ENCODE assay signal across 8 mouse cellular contexts in the genomic region with DNA sequence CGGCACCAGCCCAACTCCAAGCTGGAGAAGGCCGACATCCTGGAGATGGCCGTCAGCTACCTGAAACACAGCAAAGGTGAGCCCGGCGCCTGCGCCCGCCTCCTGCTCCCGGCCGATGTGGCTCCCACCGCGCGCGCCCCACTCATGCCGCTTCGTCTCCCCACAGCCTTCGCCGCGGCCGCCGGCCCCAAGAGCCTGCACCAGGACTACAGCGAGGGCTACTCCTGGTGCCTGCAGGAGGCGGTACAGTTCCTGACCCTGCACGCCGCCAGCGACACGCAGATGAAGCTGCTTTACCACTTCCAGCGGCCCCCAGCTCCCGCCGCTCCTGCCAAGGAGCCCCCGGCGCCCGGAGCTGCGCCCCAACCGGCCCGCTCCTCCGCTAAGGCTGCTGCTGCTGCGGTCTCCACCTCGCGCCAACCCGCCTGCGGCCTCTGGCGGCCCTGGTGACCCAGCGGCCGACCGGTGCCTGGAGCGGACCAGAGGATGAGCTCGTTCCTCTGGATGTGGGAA. TPM values are rescaled to one million over a fixed set of nuclear protein-coding genes. Genes with fewer than 3 reads are reported as not detected.
DNase-seq lines count a peak whose midpoint lies in the region; ATAC-seq and TF ChIP-seq lines count a peak whose summit lies in the region.

No protein-coding gene starts in this region.

- TF ChIP-seq CTCF in CH12.LX (conservative IDR thresholded peaks at IDR 0.05 in 1 of 2, IDR thresholded peaks at IDR 0.05 in 1 of 2; ENCODE audit: low read depth in 2 of 2, low read length in 2 of 2), result peak in 1 of 2 experiments; percentile 48; a peak in 2 of 4 replicates

- peaks cover 0 to 11% of the 10 kb centered on the region in 2 experiments for H3K36me3 ChIP-seq in CH12.LX (replicated peaks in 1 of 2; ENCODE audit: control insufficient read depth in 1 of 2, insufficient read depth in 1 of 2, low read length in 1 of 2)
- peaks cover 2% of the 10 kb centered on the region; the same call in 1 of the 2 replicates for H3K36me3 ChIP-seq in liver, embryonic 11.5 days (ENCODE audit: control insufficient read depth, insufficient read depth, low read length)
- no peaks in the 10 kb centered on the region for H3K36me3 ChIP-seq in neural tube, embryonic 14.5 days (ENCODE audit: control insufficient read depth, insufficient read depth, low read length)

- dilution Hi-C loops in CH12.LX (cut with MboI; ENCODE audit: extremely low pct_ligation_motif_present, extremely low pct_unique_long_range_greater_than_20kb, low sequenced_read_pairs), result no loop called here

- no peaks in the 10 kb centered on the region for H3K9me3 ChIP-seq in CH12.LX (replicated peaks; ENCODE audit: low read length)
- no peaks in the 10 kb centered on the region for H3K9me3 ChIP-seq in liver, embryonic 11.5 days (ENCODE audit: control insufficient read depth, low read length)
- no peaks in the 10 kb centered on the region for H3K9me3 ChIP-seq in neural tube, embryonic 14.5 days (ENCODE audit: control insufficient read depth, low read length)

- TF ChIP-seq POLR2A in CH12.LX (IDR thresholded peaks at IDR 0.05; ENCODE audit: low read depth, low read length), result no peak

- peak overlapping the region; percentile 88 for H3K4me2 ChIP-seq in CH12.LX (ENCODE audit: insufficient read depth, low read depth, poor library complexity, severe bottlenecking)
- peak overlapping the region; percentile 57 for H3K4me2 ChIP-seq in liver, embryonic 11.5 days
- peak overlapping the region; percentile 84 for H3K4me2 ChIP-seq in neural tube, embryonic 14.5 days (ENCODE audit: low read depth, low read length)

- no peak for TF ChIP-seq EP300 in CH12.LX (IDR thresholded peaks at IDR 0.05; ENCODE audit: low read length)

- H3K9ac ChIP-seq in CH12.LX (ENCODE audit: insufficient read depth, low read depth), result peak overlapping the region; percentile 48
- H3K9ac ChIP-seq in liver, embryonic 11.5 days (ENCODE audit: low read depth, low read length), result no peak overlapping the region
- H3K9ac ChIP-seq in neural tube, embryonic 14.5 days (replicated peaks; ENCODE audit: low read depth, low read length), result peak overlapping the region; percentile 76

- peak overlapping the region; percentile 55 to 75 (median 61) for H3K4me3 ChIP-seq in CH12.LX (replicated peaks in 1 of 3; ENCODE audit: low read depth in 2 of 3, low read length in 2 of 3, poor library complexity in 1 of 3)
- peak overlapping the region; percentile 41 for H3K4me3 ChIP-seq in liver, embryonic 11.5 days (ENCODE audit: low read depth, low read length)
- peak overlapping the region; percentile 73 for H3K4me3 ChIP-seq in neural tube, embryonic 14.5 days (ENCODE audit: low read depth, low read length)

- H3K27ac ChIP-seq in CH12.LX (ENCODE audit: insufficient read depth, low read depth), result peak overlapping the region; percentile 0; the same call in 1 of the 2 replicates
- no peak overlapping the region for H3K27ac ChIP-seq in liver, embryonic 11.5 days (ENCODE audit: low read depth, low read length)
- H3K27ac ChIP-seq in neural tube, embryonic 14.5 days (ENCODE audit: low read depth, low read length), result peak overlapping the region; percentile 78

- in situ Hi-C loops in CH12.LX (cut with MboI; ENCODE audit: low pct_ligation_motif_present, low pct_unique_long_range_greater_than_20kb, low sequenced_read_pairs), result loop anchor here (25.0 kb wide), 1 partner anchor 276 kb away; the partner anchor contains the start of gene Faap20

- peaks cover 28 to 68% of the 10 kb centered on the region in 2 experiments for H3K4me1 ChIP-seq in CH12.LX (ENCODE audit: control insufficient read depth in 1 of 2, insufficient read depth in 2 of 2)
- H3K4me1 ChIP-seq in liver, embryonic 11.5 days (replicated peaks; ENCODE audit: control insufficient read depth, insufficient read depth, low read length), result peaks cover 36% of the 10 kb centered on the region
- H3K4me1 ChIP-seq in neural tube, embryonic 14.5 days (ENCODE audit: control insufficient read depth, insufficient read depth, low read length), result peaks cover 62% of the 10 kb centered on the region

- no peak; the same call in 1 of the 2 replicates for TF ChIP-seq RAD21 in CH12.LX (IDR thresholded peaks at IDR 0.05; ENCODE audit: low read depth, low read length)

- H3K27me3 ChIP-seq in CH12.LX (replicated peaks), result peaks cover 59% of the 10 kb centered on the region
- H3K27me3 ChIP-seq in liver, embryonic 11.5 days (replicated peaks; ENCODE audit: control insufficient read depth, insufficient read depth, low read length), result peaks cover 73% of the 10 kb centered on the region
- H3K27me3 ChIP-seq in neural tube, embryonic 14.5 days (ENCODE audit: control insufficient read depth, insufficient read depth, low read length), result peaks cover 8% of the 10 kb centered on the region; the same call in 1 of the 2 replicates

- under 1% methylated on average over 47 of the region's 47 CpGs for WGBS in liver, embryonic 11.5 days
- under 1% methylated on average over 41 of the region's 47 CpGs for WGBS in neural tube, embryonic 14.5 days

- no peak for ATAC-seq in liver, embryonic 11.5 days (replicated peaks; ENCODE audit: low FRiP score)
- no peak for ATAC-seq in neural tube, embryonic 14.5 days (ENCODE audit: low read depth)

- peaks cover 23% of the 10 kb centered on the region for H3K79me2 ChIP-seq in CH12.LX (replicated peaks; ENCODE audit: control insufficient read depth, extremely low read depth, insufficient read depth, poor library complexity, severe bottlenecking)

- peak; percentile 69 to 73 for DNase-seq in cerebellum, adult 18-20 months
- DNase-seq in cerebellum, adult 11-12 months, result no peak
- DNase-seq in CH12.LX (ENCODE audit: extremely low read depth), result no peak
- DNase-seq in embryo, embryonic 11 days, result peak; percentile 67
- peak; percentile 49 for DNase-seq in heart, postnatal 4 days
- DNase-seq in liver, embryonic 11.5 days (ENCODE audit: low spot score), result no peak
- DNase-seq in layer of hippocampus, adult 8-10 months (ENCODE audit: low spot score in 2 of 2), result no peak

TF ChIP-seq in CH12.LX, 34 proteins besides CTCF, POLR2A, EP300 and RAD21:
- no peak; the same call in 1 of the 2 replicates for TF ChIP-seq MAX (IDR thresholded peaks at IDR 0.05; ENCODE audit: low read length)
- no peak for TF ChIP-seq TCF12 (IDR thresholded peaks at IDR 0.05; ENCODE audit: low read depth, low read length)
- TF ChIP-seq MEF2A (IDR thresholded peaks at IDR 0.05; ENCODE audit: borderline replicate concordance, low read depth, low read length), result no peak
- TF ChIP-seq NRF1 (IDR thresholded peaks at IDR 0.05; ENCODE audit: low read depth, low read length), result peak; percentile 12; the same call in 1 of the 2 replicates
- no peak for TF ChIP-seq ETS1 (conservative IDR thresholded peaks at IDR 0.05; ENCODE audit: low read depth, low read length)
- 0 out of 2 replicates have a peak, but pooled peaks have one; percentile 6 for TF ChIP-seq MAZ (IDR thresholded peaks at IDR 0.05; ENCODE audit: low read depth, low read length)
- TF ChIP-seq BHLHE40 (IDR thresholded peaks at IDR 0.05; ENCODE audit: low read depth, low read length), result 0 out of 2 replicates have a peak, but pooled peaks have one; percentile 21
- no peak for TF ChIP-seq TBP (conservative IDR thresholded peaks at IDR 0.05; ENCODE audit: low read depth, low read length)
- peak; percentile 69; the same call in 1 of the 2 replicates for TF ChIP-seq UBTF (IDR thresholded peaks at IDR 0.05; ENCODE audit: low read depth, low read length)

RNA-seq across cellular contexts. Expression of gene Hes5, which starts 0.6 kb away (rescaled TPM):
- total RNA-seq in CH12.LX (2012; rRNA removed) (6.2 and 6.8 TPM in 2 replicates), CH12.LX (2014; rRNA removed) (2.1 and 2.7 TPM in 2 replicates)
- polyA plus RNA-seq in CH12.LX (2012; ENCODE audit: insufficient read length, low read depth), result 1.5 and 1.7 TPM in 2 replicates
- total RNA-seq in heart, postnatal 4 days (2021), result not detected
- polyA plus RNA-seq in liver, embryonic 11.5 days (2014; fragmentation: Nextera tagmentation; extraction: Ambion mirVana), result 0.63 TPM in 1 of 2 replicates, not detected in the other
- 40.9 and 60.1 TPM in 2 replicates for polyA plus RNA-seq in neural tube, embryonic 14.5 days (2014; fragmentation: Nextera tagmentation; extraction: Ambion mirVana)
- 10 to 100 TPM; 15.1 to 33.7 (median 22.6) TPM for total RNA-seq in layer of hippocampus, adult 8-10 months (2022)

RNA-seq across cellular contexts. Expression of gene Pank4, which starts 2.6 kb away (rescaled TPM):
- total RNA-seq in CH12.LX (2012; rRNA removed) (30.6 and 34.7 TPM in 2 replicates), CH12.LX (2014; rRNA removed) (27.6 and 28.1 TPM in 2 replicates)
- polyA plus RNA-seq in CH12.LX (2012; ENCODE audit: insufficient read length, low read depth), result 22.4 and 23.2 TPM in 2 replicates
- 10 to 100 TPM; 34.9 to 37.5 TPM for total RNA-seq in heart, postnatal 4 days (2021)
- 44.2 and 47.2 TPM in 2 replicates for polyA plus RNA-seq in liver, embryonic 11.5 days (2014; fragmentation: Nextera tagmentation; extraction: Ambion mirVana)
- polyA plus RNA-seq in neural tube, embryonic 14.5 days (2014; fragmentation: Nextera tagmentation; extraction: Ambion mirVana), result 36.1 and 37.3 TPM in 2 replicates
- total RNA-seq in layer of hippocampus, adult 8-10 months (2022), result 10 to 100 TPM; 34.4 to 46.8 (median 42.3) TPM

RNA-seq across cellular contexts. Expression of gene Tnfrsf14, which starts 32.9 kb away (rescaled TPM):
- total RNA-seq in CH12.LX (2012; rRNA removed) (68.3 and 109 TPM in 2 replicates), CH12.LX (2014; rRNA removed) (21.0 and 25.9 TPM in 2 replicates)
- polyA plus RNA-seq in CH12.LX (2012; ENCODE audit: insufficient read length, low read depth), result 19.8 and 20.0 TPM in 2 replicates
- 1 to 10 TPM; 2.7 to 3.7 TPM for total RNA-seq in heart, postnatal 4 days (2021)
- polyA plus RNA-seq in liver, embryonic 11.5 days (2014; fragmentation: Nextera tagmentation; extraction: Ambion mirVana), result 23.1 and 24.4 TPM in 2 replicates
- polyA plus RNA-seq in neural tube, embryonic 14.5 days (2014; fragmentation: Nextera tagmentation; extraction: Ambion mirVana), result not detected in 2 replicates
- total RNA-seq in layer of hippocampus, adult 8-10 months (2022), result 1 to 10 TPM; 1.6 to 5.2 (median 3.8) TPM

Comparison
In these comparisons a context has a peak if more than half of its experiments do, and no peak if none do; other contexts are left out.
1. DNase-seq: peak in cerebellum, adult 18-20 months (2 of 2), embryo, embryonic 11 days (single experiment) and heart, postnatal 4 days (single experiment); none in cerebellum, adult 11-12 months (single experiment), CH12.LX (single experiment), liver, embryonic 11.5 days (single experiment) and layer of hippocampus, adult 8-10 months (0 of 2).
2. Peak in every context shown above with its lines, with median percentiles within 50 percentile points of each other: H3K4me2 ChIP-seq and H3K4me3 ChIP-seq.